Mouse (Mus musculus) testis, adult 2 months (tissue): ENCODE data around the gene Vstm5. TPM values are rescaled to one million over a fixed set of nuclear protein-coding genes. Genes with fewer than 3 reads are reported as not detected.
"Not testable (repeated sequence)": the region's sequence is repeated elsewhere in the genome, so short reads cannot be mapped to it uniquely, and the experiment has no call there.

Experiments
- H3K27ac ChIP-seq: fragments of 200-500 bp; 2 replicates; pipeline ENCODE4 v1.5.1; 2012; ENCODE audit warnings: low read depth, low read length; ENCODE audit not compliant: control insufficient read depth, insufficient read depth
- H3K27me3 ChIP-seq: fragments of 200-500 bp; 2 replicates; pipeline ENCODE4 v1.6.1; 2012; ENCODE audit warnings: mild to moderate bottlenecking, low read length, moderate library complexity; ENCODE audit not compliant: control insufficient read depth, insufficient read depth
- H3K36me3 ChIP-seq: fragments of 200-500 bp; 2 replicates; pipeline ENCODE4 v1.6.1; 2012; ENCODE audit warnings: mild to moderate bottlenecking, low read length; ENCODE audit not compliant: control insufficient read depth, insufficient read depth
- H3K4me1 ChIP-seq: fragments of 200-500 bp; 2 replicates; pipeline ENCODE4 v1.6.1; 2012; ENCODE audit warnings: low read length; ENCODE audit not compliant: control insufficient read depth, insufficient read depth
- H3K4me3 ChIP-seq: fragments of 200-500 bp; 2 replicates; pipeline ENCODE4 v1.5.1; 2012; ENCODE audit warnings: low read depth, mild to moderate bottlenecking, low read length, moderate library complexity, mixed read lengths; ENCODE audit not compliant: control insufficient read depth
- CTCF ChIP-seq: fragments of 200-500 bp; IDR thresholded peaks from 2 replicates; pipeline ENCODE4 v1.5.1; 2012; ENCODE audit warnings: low read depth, mild to moderate bottlenecking, inconsistent platforms, low read length, moderate library complexity; ENCODE audit not compliant: control insufficient read depth, insufficient read depth, insufficient replicate concordance
- POLR2A ChIP-seq: fragments of 200-500 bp; IDR thresholded peaks from 2 replicates; pipeline ENCODE4 v1.6.1; 2012; ENCODE audit warnings: low read depth, mild to moderate bottlenecking, inconsistent platforms, low read length, moderate library complexity; ENCODE audit not compliant: control insufficient read depth
- polyA plus RNA-seq: library from polyadenylated mRNA; depleted of rRNA; stranded (reverse); fragments of >200 nt; gene quantifications from 2 replicates; pipeline ENCODE4 v1.2.3, GENCODE M21; 2012

The Vstm5 gene
- polyA plus RNA-seq, 1 experiment = 0.40 TPM

GRCm38 (mm10) chr9:15285443-15285842 is 46.6 kb downstream of the Vstm5 start:
- peaks cover 2% of the 10 kb centered on the region; the same call in 1 of the 2 replicates for H3K4me1 ChIP-seq
- H3K4me3 ChIP-seq = no peak overlapping the region
- H3K27me3 ChIP-seq = no peaks in the 10 kb centered on the region
- TF ChIP-seq CTCF (peak; percentile 9; the same call in 1 of the 2 replicates), POLR2A (no peak)
- no peak overlapping the region for H3K27ac ChIP-seq
- no peaks in the 10 kb centered on the region for H3K36me3 ChIP-seq

GRCm38 (mm10) chr9:15287846-15288245 is 49.0 kb downstream of the Vstm5 start:
- no peaks in the 10 kb centered on the region; the same call in none of the 2 replicates for H3K36me3 ChIP-seq
- H3K4me1 ChIP-seq = no peaks in the 10 kb centered on the region
- no peak overlapping the region for H3K4me3 ChIP-seq
- no peaks in the 10 kb centered on the region for H3K27me3 ChIP-seq
- H3K27ac ChIP-seq = no peak overlapping the region
- TF ChIP-seq POLR2A (no peak), CTCF (no peak)

- no peak overlapping the region for H3K27ac ChIP-seq
- H3K4me3 ChIP-seq = no peak overlapping the region
- H3K4me1 ChIP-seq = no peaks in the 10 kb centered on the region
- TF ChIP-seq POLR2A (no peak), CTCF (no peak)
- no peaks in the 10 kb centered on the region for H3K27me3 ChIP-seq
- H3K36me3 ChIP-seq = no peaks in the 10 kb centered on the region; the same call in none of the 2 replicates
Measured at GRCm38 (mm10) chr9:15288402-15288801, 49.6 kb downstream of the Vstm5 start.

GRCm38 (mm10) chr9:15289251-15289650 is 50.4 kb downstream of the Vstm5 start:
- Histone ChIP-seq H3K27me3 (no peaks in the 10 kb centered on the region), H3K4me3 (no peak overlapping the region), H3K36me3 (no peaks in the 10 kb centered on the region; the same call in none of the 2 replicates), H3K27ac (no peak overlapping the region), H3K4me1 (no peaks in the 10 kb centered on the region)
- TF ChIP-seq CTCF (no peak), POLR2A (no peak)

- H3K4me3 ChIP-seq = no peak overlapping the region
- peaks cover 1% of the 10 kb centered on the region; the same call in 1 of the 2 replicates for H3K36me3 ChIP-seq
- H3K27me3 ChIP-seq = no peaks in the 10 kb centered on the region
- H3K27ac ChIP-seq = no peak overlapping the region
- H3K4me1 ChIP-seq = no peaks in the 10 kb centered on the region
- TF ChIP-seq CTCF (no peak), POLR2A (no peak)
Measured at GRCm38 (mm10) chr9:15297112-15297511, 58.3 kb downstream of the Vstm5 start.

- peaks cover 1% of the 10 kb centered on the region; the same call in 1 of the 2 replicates for H3K36me3 ChIP-seq
- no peak for TF ChIP-seq POLR2A
- no peaks in the 10 kb centered on the region for H3K4me1 ChIP-seq
Measured at GRCm38 (mm10) chr9:15298451-15298850, 59.6 kb downstream of the Vstm5 start.

GRCm38 (mm10) chr9:15300056-15300455 is 61.2 kb downstream of the Vstm5 start:
- Histone ChIP-seq H3K36me3 (peaks cover 1% of the 10 kb centered on the region; the same call in 1 of the 2 replicates), H3K27ac (no peak overlapping the region), H3K27me3 (no peaks in the 10 kb centered on the region), H3K4me3 (no peak overlapping the region), H3K4me1 (peaks cover 5% of the 10 kb centered on the region; the same call in 1 of the 2 replicates)
- TF ChIP-seq CTCF (no peak), POLR2A (no peak)

More at GRCm38 (mm10) chr9:15298451-15298850, 59.6 kb downstream of the Vstm5 start:
- no peaks in the 10 kb centered on the region for H3K27me3 ChIP-seq
- H3K27ac ChIP-seq = no peak overlapping the region
- H3K4me3 ChIP-seq = no peak overlapping the region

- H3K36me3 ChIP-seq = no peaks in the 10 kb centered on the region; the same call in 1 of the 2 replicates
- peak overlapping the region; percentile 70 for H3K27ac ChIP-seq
- H3K4me3 ChIP-seq = no peak overlapping the region
- no peaks in the 10 kb centered on the region for H3K27me3 ChIP-seq
- H3K4me1 ChIP-seq = peaks cover 5% of the 10 kb centered on the region; the same call in 1 of the 2 replicates
- TF ChIP-seq POLR2A (0 out of 2 replicates have a peak, but pooled peaks have one; percentile 23), CTCF (no peak)
Measured at GRCm38 (mm10) chr9:15301399-15301798, 62.6 kb downstream of the Vstm5 start.

GRCm38 (mm10) chr9:15302006-15302405 is 63.2 kb downstream of the Vstm5 start:
- not testable (repeated sequence) for H3K27me3 ChIP-seq, H3K4me1 ChIP-seq, H3K4me3 ChIP-seq, H3K27ac ChIP-seq, H3K36me3 ChIP-seq
